Mouse (Mus musculus): Measurements from ENCODE around the gene Cnih2. TPM values are rescaled to one million over a fixed set of nuclear protein-coding genes. Genes with fewer than 3 reads are reported as not detected.

The Cnih2 gene
- 5.8 and 7.4 TPM in 2 replicates for polyA plus RNA-seq (2015; fragmentation: Nextera tagmentation; extraction: Ambion mirVana)

GRCm38 (mm10) chr19:5098363-5099143, at the start of gene Cnih2:
TSS of gene Cnih2 (minus strand) at chr19:5098521.
- WGBS = 4% methylated on average over 48 of the region's 48 CpGs
- Histone ChIP-seq H3K9me3 (replicated peaks; ENCODE audit: control insufficient read depth, low read length) (no peaks in the 10 kb centered on the region), H3K4me3 (replicated peaks; ENCODE audit: low read length) (peak within 1 kb of the TSS; percentile 60), H3K27me3 (ENCODE audit: control insufficient read depth, insufficient read depth, low read length) (no peaks in the 10 kb centered on the region), H3K9ac (ENCODE audit: low read length) (peak within 1 kb of the TSS; percentile 85), H3K4me2 (ENCODE audit: low read depth, low read length) (peak within 1 kb of the TSS; percentile 99), H3K27ac (ENCODE audit: low read length) (no peak within 1 kb of the TSS), H3K36me3 (ENCODE audit: control insufficient read depth, insufficient read depth, low read length) (peaks cover 3% of the 10 kb centered on the region), H3K4me1 (ENCODE audit: control insufficient read depth, insufficient read depth, low read length) (peaks cover 26% of the 10 kb centered on the region)
- peak; percentile 72; the same call in 1 of the 2 replicates for ATAC-seq (ENCODE audit: insufficient read depth, low FRiP score)

- peaks cover 4% of the 10 kb centered on the region; the same call in 1 of the 2 replicates for H3K36me3 ChIP-seq (ENCODE audit: control insufficient read depth, insufficient read depth, low read length)
- WGBS = 1% methylated on average over 2 of the region's 2 CpGs
- no peak overlapping the region for H3K4me3 ChIP-seq (replicated peaks; ENCODE audit: low read length)
- no peaks in the 10 kb centered on the region for H3K27me3 ChIP-seq (ENCODE audit: control insufficient read depth, insufficient read depth, low read length)
- peak; percentile 3; the same call in 1 of the 2 replicates for ATAC-seq (ENCODE audit: insufficient read depth, low FRiP score)
- no peak overlapping the region for H3K4me2 ChIP-seq (ENCODE audit: low read depth, low read length)
- H3K9ac ChIP-seq (ENCODE audit: low read length) = no peak overlapping the region
- H3K4me1 ChIP-seq (ENCODE audit: control insufficient read depth, insufficient read depth, low read length) = no peaks in the 10 kb centered on the region
- H3K27ac ChIP-seq (ENCODE audit: low read length) = no peak overlapping the region
- H3K9me3 ChIP-seq (replicated peaks; ENCODE audit: control insufficient read depth, low read length) = no peaks in the 10 kb centered on the region
Observed at GRCm38 (mm10) chr19:5139640-5140039, 41.3 kb upstream of the Cnih2 start.

GRCm38 (mm10) chr19:5131237-5131636, 32.9 kb upstream of the Cnih2 start:
- no peaks in the 10 kb centered on the region for H3K4me1 ChIP-seq (ENCODE audit: control insufficient read depth, insufficient read depth, low read length)
- no peak for ATAC-seq (ENCODE audit: insufficient read depth, low FRiP score)
- no peak overlapping the region for H3K4me3 ChIP-seq (replicated peaks; ENCODE audit: low read length)
- no peaks in the 10 kb centered on the region for H3K27me3 ChIP-seq (ENCODE audit: control insufficient read depth, insufficient read depth, low read length)
- no peak overlapping the region for H3K9ac ChIP-seq (ENCODE audit: low read length)
- no peak overlapping the region for H3K4me2 ChIP-seq (ENCODE audit: low read depth, low read length)
- H3K27ac ChIP-seq (ENCODE audit: low read length) = no peak overlapping the region
- WGBS = 62% methylated on average over 4 of the region's 4 CpGs
- H3K9me3 ChIP-seq (replicated peaks; ENCODE audit: control insufficient read depth, low read length) = no peaks in the 10 kb centered on the region
- H3K36me3 ChIP-seq (ENCODE audit: control insufficient read depth, insufficient read depth, low read length) = peaks cover 6% of the 10 kb centered on the region; the same call in 1 of the 2 replicates

GRCm38 (mm10) chr19:5129770-5130169, 31.4 kb upstream of the Cnih2 start:
- WGBS = 47% methylated on average over 1 of the region's 1 CpGs
- H3K27me3 ChIP-seq (ENCODE audit: control insufficient read depth, insufficient read depth, low read length) = no peaks in the 10 kb centered on the region
- H3K9me3 ChIP-seq (replicated peaks; ENCODE audit: control insufficient read depth, low read length) = no peaks in the 10 kb centered on the region
- no peak overlapping the region for H3K27ac ChIP-seq (ENCODE audit: low read length)
- no peak overlapping the region for H3K4me2 ChIP-seq (ENCODE audit: low read depth, low read length)
- peaks cover 3% of the 10 kb centered on the region; the same call in 1 of the 2 replicates for H3K36me3 ChIP-seq (ENCODE audit: control insufficient read depth, insufficient read depth, low read length)
- no peak overlapping the region for H3K4me3 ChIP-seq (replicated peaks; ENCODE audit: low read length)
- no peak for ATAC-seq (ENCODE audit: insufficient read depth, low FRiP score)
- no peaks in the 10 kb centered on the region for H3K4me1 ChIP-seq (ENCODE audit: control insufficient read depth, insufficient read depth, low read length)
- no peak overlapping the region for H3K9ac ChIP-seq (ENCODE audit: low read length)

- Histone ChIP-seq H3K9me3 (replicated peaks; ENCODE audit: control insufficient read depth, low read length) (no peaks in the 10 kb centered on the region), H3K4me1 (ENCODE audit: control insufficient read depth, insufficient read depth, low read length) (no peaks in the 10 kb centered on the region), H3K27ac (ENCODE audit: low read length) (no peak overlapping the region), H3K36me3 (ENCODE audit: control insufficient read depth, insufficient read depth, low read length) (no peaks in the 10 kb centered on the region), H3K4me3 (replicated peaks; ENCODE audit: low read length) (no peak overlapping the region), H3K9ac (ENCODE audit: low read length) (no peak overlapping the region), H3K4me2 (ENCODE audit: low read depth, low read length) (no peak overlapping the region), H3K27me3 (ENCODE audit: control insufficient read depth, insufficient read depth, low read length) (no peaks in the 10 kb centered on the region)
- 66% methylated on average over 7 of the region's 7 CpGs for WGBS
- no peak for ATAC-seq (ENCODE audit: insufficient read depth, low FRiP score)
Observed at GRCm38 (mm10) chr19:5124055-5124614, 25.8 kb upstream of the Cnih2 start.

- H3K4me3 ChIP-seq (replicated peaks; ENCODE audit: low read length) = no peak overlapping the region
- H3K4me2 ChIP-seq (ENCODE audit: low read depth, low read length) = no peak overlapping the region
- H3K27ac ChIP-seq (ENCODE audit: low read length) = no peak overlapping the region
- H3K9me3 ChIP-seq (replicated peaks; ENCODE audit: control insufficient read depth, low read length) = no peaks in the 10 kb centered on the region
- no peaks in the 10 kb centered on the region for H3K4me1 ChIP-seq (ENCODE audit: control insufficient read depth, insufficient read depth, low read length)
- no peaks in the 10 kb centered on the region for H3K27me3 ChIP-seq (ENCODE audit: control insufficient read depth, insufficient read depth, low read length)
- no peaks in the 10 kb centered on the region for H3K36me3 ChIP-seq (ENCODE audit: control insufficient read depth, insufficient read depth, low read length)
- WGBS = 81% methylated on average over 3 of the region's 3 CpGs
- no peak for ATAC-seq (ENCODE audit: insufficient read depth, low FRiP score)
- no peak overlapping the region for H3K9ac ChIP-seq (ENCODE audit: low read length)
Observed at GRCm38 (mm10) chr19:5123241-5123640, 24.9 kb upstream of the Cnih2 start.

GRCm38 (mm10) chr19:5122492-5122891, 24.2 kb upstream of the Cnih2 start:
- no peak overlapping the region for H3K4me3 ChIP-seq (replicated peaks; ENCODE audit: low read length)
- no peak overlapping the region for H3K9ac ChIP-seq (ENCODE audit: low read length)
- ATAC-seq (ENCODE audit: insufficient read depth, low FRiP score) = no peak
- H3K4me1 ChIP-seq (ENCODE audit: control insufficient read depth, insufficient read depth, low read length) = no peaks in the 10 kb centered on the region
- H3K36me3 ChIP-seq (ENCODE audit: control insufficient read depth, insufficient read depth, low read length) = no peaks in the 10 kb centered on the region
- no peak overlapping the region for H3K27ac ChIP-seq (ENCODE audit: low read length)
- no peaks in the 10 kb centered on the region for H3K27me3 ChIP-seq (ENCODE audit: control insufficient read depth, insufficient read depth, low read length)
- no peaks in the 10 kb centered on the region for H3K9me3 ChIP-seq (replicated peaks; ENCODE audit: control insufficient read depth, low read length)
- H3K4me2 ChIP-seq (ENCODE audit: low read depth, low read length) = no peak overlapping the region
- 67% methylated on average over 10 of the region's 10 CpGs for WGBS

GRCm38 (mm10) chr19:5118384-5118698, 20.0 kb upstream of the Cnih2 start, which contains the start of gene Klc2:
TSS of gene Klc2 (minus strand) at chr19:5118560.
- Histone ChIP-seq H3K27me3 (ENCODE audit: control insufficient read depth, insufficient read depth, low read length) (no peaks in the 10 kb centered on the region), H3K4me3 (replicated peaks; ENCODE audit: low read length) (peak within 1 kb of the TSS; percentile 87), H3K4me2 (ENCODE audit: low read depth, low read length) (peak within 1 kb of the TSS; percentile 87), H3K36me3 (ENCODE audit: control insufficient read depth, insufficient read depth, low read length) (no peaks in the 10 kb centered on the region), H3K4me1 (ENCODE audit: control insufficient read depth, insufficient read depth, low read length) (peaks cover 8% of the 10 kb centered on the region; the same call in 1 of the 2 replicates), H3K9me3 (replicated peaks; ENCODE audit: control insufficient read depth, low read length) (no peaks in the 10 kb centered on the region), H3K27ac (ENCODE audit: low read length) (peak within 1 kb of the TSS; percentile 91), H3K9ac (ENCODE audit: low read length) (peak within 1 kb of the TSS; percentile 83)
- 1% methylated on average over 18 of the region's 18 CpGs for WGBS
- peak; percentile 92; the same call in 1 of the 2 replicates for ATAC-seq (ENCODE audit: insufficient read depth, low FRiP score)
